Mouse (Mus musculus): ENCODE results near the gene Lgalsl. TPM values are rescaled to one million over a fixed set of nuclear protein-coding genes. Genes with fewer than 3 reads are reported as not detected.

The Lgalsl gene
- total and polyA plus RNA-seq, 3 experiments: 11.9 to 21.1 TPM; not detected in 1

- TF ChIP-seq ZC3H11A (IDR thresholded peaks at IDR 0.05; ENCODE audit: low read depth, low read length) (no peak), CTCF (IDR thresholded peaks at IDR 0.05 in 2 of 3, conservative IDR thresholded peaks at IDR 0.05 in 1 of 3; ENCODE audit: control insufficient read depth in 1 of 3, insufficient read depth in 1 of 3, low read depth in 2 of 3, low read length in 3 of 3, poor library complexity in 1 of 3, severe bottlenecking in 1 of 3) (no peak), MYC (IDR thresholded peaks at IDR 0.05; ENCODE audit: low read depth, low read length) (no peak), NELFE (IDR thresholded peaks at IDR 0.05; ENCODE audit: low read depth, low read length) (no peak), GATA1 (IDR thresholded peaks at IDR 0.05; ENCODE audit: low read depth, low read length) (no peak), POLR2AphosphoS5 (IDR thresholded peaks at IDR 0.05; ENCODE audit: borderline replicate concordance, low read depth, low read length) (no peak)
- Histone ChIP-seq H3K79me2 (ENCODE audit: control insufficient read depth, insufficient read depth, low read length, poor library complexity) (no peaks in the 10 kb centered on the region), H3K9ac (ENCODE audit: control insufficient read depth, low read depth, low read length, poor library complexity, severe bottlenecking) (no peak overlapping the region), H3K27me3 (ENCODE audit: control insufficient read depth in 1 of 2, insufficient read depth in 2 of 2, low read length in 2 of 2) (peaks cover 0 to 3% of the 10 kb centered on the region in 2 experiments; a peak in 2 of 4 replicates), H3K27ac (ENCODE audit: control insufficient read depth, low read depth, low read length) (no peak overlapping the region), H3K4me3 (ENCODE audit: control insufficient read depth in 1 of 2, insufficient read depth in 1 of 2, low read depth in 2 of 2, low read length in 2 of 2) (no peak overlapping the region), H3K36me3 (ENCODE audit: control insufficient read depth in 1 of 2, insufficient read depth in 2 of 2, low read length in 2 of 2) (peaks cover 0 to 9% of the 10 kb centered on the region in 2 experiments; a peak in 2 of 4 replicates), H3K4me1 (ENCODE audit: control insufficient read depth in 1 of 2, insufficient read depth in 2 of 2, low read length in 2 of 2) (peaks cover 4 to 10% of the 10 kb centered on the region in 2 experiments; a peak in 3 of 4 replicates), H3K9me3 (replicated peaks; ENCODE audit: insufficient read depth, low read length) (no peaks in the 10 kb centered on the region)
- DNase-seq (ENCODE audit: low read depth, low spot score): no peak
Measured at GRCm38 (mm10) chr11:20783467-20783866, 47.4 kb downstream of the Lgalsl start.

DNA sequence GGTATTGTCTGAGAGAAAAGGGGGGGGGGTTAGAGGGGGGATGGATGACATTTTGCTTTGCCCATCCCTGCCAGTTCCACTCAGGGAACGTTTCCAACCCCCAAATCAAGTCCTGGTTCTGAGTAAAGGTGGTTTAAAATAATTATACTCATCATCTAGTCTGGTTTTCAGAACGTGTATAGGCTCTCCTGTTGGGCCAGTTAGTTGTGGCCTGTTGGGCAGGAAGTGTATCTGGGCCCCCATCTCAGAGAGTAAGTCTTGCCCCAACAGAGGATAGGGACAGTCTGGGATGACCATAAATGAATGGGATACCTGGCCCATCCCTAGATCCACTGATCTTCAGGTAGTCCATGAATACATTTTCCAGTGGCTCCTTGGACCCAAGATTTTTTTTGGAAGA lies 48.2 kb downstream of the Lgalsl start:
- TF ChIP-seq E2F4 (IDR thresholded peaks at IDR 0.05; ENCODE audit: borderline replicate concordance, low read depth, low read length) (no peak), MAZ (IDR thresholded peaks at IDR 0.05; ENCODE audit: low read depth, low read length) (no peak), GATA1 (IDR thresholded peaks at IDR 0.05; ENCODE audit: low read depth, low read length) (no peak), NRF1 (IDR thresholded peaks at IDR 0.05; ENCODE audit: insufficient read depth, low read depth, low read length, poor library complexity, severe bottlenecking) (no peak), UBTF (IDR thresholded peaks at IDR 0.05; ENCODE audit: borderline replicate concordance, insufficient read depth, low read depth, low read length) (no peak), MAX (IDR thresholded peaks at IDR 0.05; ENCODE audit: low read length) (no peak), RAD21 (IDR thresholded peaks at IDR 0.05; ENCODE audit: low read depth, low read length) (no peak), TCF12 (IDR thresholded peaks at IDR 0.05; ENCODE audit: low read depth, low read length) (no peak), POLR2AphosphoS5 (IDR thresholded peaks at IDR 0.05; ENCODE audit: borderline replicate concordance, low read depth, low read length) (no peak), GABPA (IDR thresholded peaks at IDR 0.05; ENCODE audit: low read depth, low read length) (no peak), ZKSCAN1 (IDR thresholded peaks at IDR 0.05; ENCODE audit: low read depth, low read length) (no peak), ZMIZ1 (IDR thresholded peaks at IDR 0.05; ENCODE audit: low read depth, low read length) (no peak), MXI1 (IDR thresholded peaks at IDR 0.05; ENCODE audit: low read depth, low read length) (no peak), CHD1 (IDR thresholded peaks at IDR 0.05; ENCODE audit: low read depth, low read length) (no peak), USF1 (IDR thresholded peaks at IDR 0.05; ENCODE audit: low read depth, low read length) (no peak), ETS1 (IDR thresholded peaks at IDR 0.05; ENCODE audit: low read depth, low read length) (no peak), POLR2AphosphoS2 (IDR thresholded peaks at IDR 0.05; ENCODE audit: low read length) (no peak), MEF2A (IDR thresholded peaks at IDR 0.05; ENCODE audit: extremely low read depth, insufficient replicate concordance, low read depth, low read length, poor library complexity, severe bottlenecking) (no peak), MYB (IDR thresholded peaks at IDR 0.05; ENCODE audit: low read depth, low read length) (no peak), SMC3 (IDR thresholded peaks at IDR 0.05; ENCODE audit: low read depth, low read length) (no peak)

More for the DNA sequence above, 48.2 kb downstream of the Lgalsl start:
- H3K4me1 ChIP-seq (ENCODE audit: control insufficient read depth in 1 of 2, insufficient read depth in 2 of 2, low read length in 2 of 2): peaks cover 9 to 12% of the 10 kb centered on the region in 2 experiments
- H3K79me2 ChIP-seq (ENCODE audit: control insufficient read depth, insufficient read depth, low read length, poor library complexity): no peaks in the 10 kb centered on the region
- H3K9ac ChIP-seq (ENCODE audit: control insufficient read depth, low read depth, low read length, poor library complexity, severe bottlenecking): no peak overlapping the region
- DNase-seq (ENCODE audit: low read depth, low spot score): no peak
- H3K9me3 ChIP-seq (replicated peaks; ENCODE audit: insufficient read depth, low read length): no peaks in the 10 kb centered on the region
- H3K27me3 ChIP-seq (ENCODE audit: control insufficient read depth in 1 of 2, insufficient read depth in 2 of 2, low read length in 2 of 2): peaks cover 0 to 3% of the 10 kb centered on the region in 2 experiments; a peak in 2 of 4 replicates
- H3K4me3 ChIP-seq (ENCODE audit: control insufficient read depth in 1 of 2, insufficient read depth in 1 of 2, low read depth in 2 of 2, low read length in 2 of 2): no peak overlapping the region
- H3K27ac ChIP-seq (ENCODE audit: control insufficient read depth, low read depth, low read length): no peak overlapping the region
- peaks cover 0 to 18% of the 10 kb centered on the region in 2 experiments; a peak in 2 of 4 replicates for H3K36me3 ChIP-seq (ENCODE audit: control insufficient read depth in 1 of 2, insufficient read depth in 2 of 2, low read length in 2 of 2)

All from MEL (cell line).